Mouse (Mus musculus) limb, embryonic 10.5 days (tissue): Measurements from ENCODE around the gene Otog. TPM values are rescaled to one million over a fixed set of nuclear protein-coding genes. Genes with fewer than 3 reads are reported as not detected.
A peak's percentile ranks its signal among the peaks of the same experiment; 100 is the strongest.

Experiments used
- DNase-seq: peaks from one replicate; pipeline ENCODE4 v3.0.0-alpha.2; 2017; ENCODE audit warnings: low spot score
- H3K27ac ChIP-seq: fragments of 300-500 bp; sonication (generic); 2 replicates; pipeline ENCODE4 v1.5.1; 2016; ENCODE audit warnings: mild to moderate bottlenecking
- H3K27me3 ChIP-seq: fragments of 300-500 bp; sonication (generic); 2 replicates; pipeline ENCODE4 v1.6.1; 2016; ENCODE audit warnings: low read depth, mild to moderate bottlenecking; ENCODE audit not compliant: poor library complexity, severe bottlenecking
- H3K36me3 ChIP-seq: fragments of 300-500 bp; sonication (generic); 2 replicates; pipeline ENCODE4 v1.6.1; 2016; ENCODE audit warnings: mild to moderate bottlenecking, moderate library complexity
- H3K4me1 ChIP-seq: fragments of 300-500 bp; sonication (generic); 2 replicates; pipeline ENCODE4 v1.6.1; 2016
- H3K4me3 ChIP-seq: fragments of 300-500 bp; sonication (generic); 2 replicates; pipeline ENCODE4 v1.5.1; 2016; ENCODE audit warnings: mild to moderate bottlenecking, moderate library complexity
- H3K9me3 ChIP-seq: fragments of 300-500 bp; sonication (generic); replicated peaks from 2 replicates; pipeline ENCODE4 v1.6.1; 2016; ENCODE audit warnings: mild to moderate bottlenecking
- WGBS: fragments of 180-500 bp; shearing (Covaris S2); methylation state at CpG from one replicate; pipeline ENCODE4 v1.1.7; 2016; 5-methylcytosine and 5-hydroxymethylcytosine counted together
- polyA plus RNA-seq: library from polyadenylated mRNA; unstranded; fragments of >200 nt; fragmentation: Nextera tagmentation; extraction: Ambion mirVana; gene quantifications from 2 replicates; pipeline ENCODE4 v1.2.1, GENCODE M21; 2016

Gene Otog
- polyA plus RNA-seq, 1 experiment from 2014 or later, result 0.01 TPM

- Histone ChIP-seq H3K27ac (no peak overlapping the region), H3K4me3 (no peak overlapping the region), H3K27me3 (peaks cover 4% of the 10 kb centered on the region; the same call in 1 of the 2 replicates), H3K4me1 (peaks cover 14% of the 10 kb centered on the region), H3K36me3 (no peaks in the 10 kb centered on the region), H3K9me3 (no peaks in the 10 kb centered on the region)
- WGBS, result 84% methylated on average over 9 of the region's 9 CpGs
- no peak for DNase-seq
Observed at GRCm38 (mm10) chr7:46341471-46341870, 100.7 kb downstream of the Otog start.

- Histone ChIP-seq H3K4me3 (no peak overlapping the region), H3K27me3 (peaks cover 48% of the 10 kb centered on the region), H3K9me3 (no peaks in the 10 kb centered on the region), H3K36me3 (no peaks in the 10 kb centered on the region), H3K27ac (no peak overlapping the region), H3K4me1 (peaks cover 8% of the 10 kb centered on the region)
- WGBS, result 53% methylated on average over 4 of the region's 4 CpGs
- peak; percentile 43 for DNase-seq
Observed at GRCm38 (mm10) chr7:46347692-46348091, 106.9 kb downstream of the Otog start.

GRCm38 (mm10) chr7:46348813-46349212 is 108.0 kb downstream of the Otog start:
- Histone ChIP-seq H3K36me3 (no peaks in the 10 kb centered on the region), H3K27ac (no peak overlapping the region), H3K9me3 (no peaks in the 10 kb centered on the region), H3K27me3 (peaks cover 48% of the 10 kb centered on the region), H3K4me3 (peak overlapping the region; percentile 25; the same call in 1 of the 2 replicates), H3K4me1 (peaks cover 8% of the 10 kb centered on the region)
- peak; percentile 32 for DNase-seq
- WGBS, result 5% methylated on average over 24 of the region's 36 CpGs

- Histone ChIP-seq H3K9me3 (no peaks in the 10 kb centered on the region), H3K27ac (no peak overlapping the region), H3K36me3 (no peaks in the 10 kb centered on the region), H3K4me1 (peaks cover 8% of the 10 kb centered on the region), H3K27me3 (peaks cover 48% of the 10 kb centered on the region), H3K4me3 (no peak overlapping the region)
- WGBS, result 61% methylated on average over 9 of the region's 9 CpGs
- no peak for DNase-seq
Observed at GRCm38 (mm10) chr7:46350119-46350702, 109.4 kb downstream of the Otog start.

GRCm38 (mm10) chr7:46352748-46353147 is 112.0 kb downstream of the Otog start:
- Histone ChIP-seq H3K4me3 (no peak overlapping the region), H3K27ac (no peak overlapping the region), H3K27me3 (peaks cover 34% of the 10 kb centered on the region), H3K9me3 (no peaks in the 10 kb centered on the region), H3K36me3 (no peaks in the 10 kb centered on the region), H3K4me1 (peaks cover 8% of the 10 kb centered on the region)
- WGBS, result 62% methylated on average over 2 of the region's 2 CpGs
- no peak for DNase-seq

GRCm38 (mm10) chr7:46353216-46353615 is 112.4 kb downstream of the Otog start:
- no peaks in the 10 kb centered on the region for H3K9me3 ChIP-seq
- H3K27me3 ChIP-seq, result peaks cover 30% of the 10 kb centered on the region
- 61% methylated on average over 8 of the region's 8 CpGs for WGBS
- no peak overlapping the region for H3K27ac ChIP-seq
- peaks cover 8% of the 10 kb centered on the region for H3K4me1 ChIP-seq
- H3K4me3 ChIP-seq, result no peak overlapping the region
- no peaks in the 10 kb centered on the region for H3K36me3 ChIP-seq
- DNase-seq, result no peak

- no peak for DNase-seq
- Histone ChIP-seq H3K36me3 (no peaks in the 10 kb centered on the region), H3K4me1 (peaks cover 3% of the 10 kb centered on the region), H3K4me3 (no peak overlapping the region), H3K27me3 (peaks cover 23% of the 10 kb centered on the region), H3K27ac (no peak overlapping the region), H3K9me3 (no peaks in the 10 kb centered on the region)
- 70% methylated on average over 4 of the region's 4 CpGs for WGBS
Observed at GRCm38 (mm10) chr7:46353875-46354274, 113.1 kb downstream of the Otog start.

Other genes with a start within 250 kb of the Otog start
- 0.10 and 0.20 TPM in 2 replicates for gene Abcc6, start 210.7 kb upstream of the Otog start, polyA plus RNA-seq
- 27.0 and 29.6 TPM in 2 replicates for gene Nomo1, start 207.3 kb upstream of the Otog start, polyA plus RNA-seq
- gene Kcnj11, start 140.2 kb upstream of the Otog start, polyA plus RNA-seq, result 0.06 and 0.13 TPM in 2 replicates
- gene Abcc8, start 61.0 kb upstream of the Otog start, polyA plus RNA-seq, result 0.40 and 0.74 TPM in 2 replicates
- gene Ush1c, start 2.5 kb upstream of the Otog start, polyA plus RNA-seq, result 5.2 and 5.9 TPM in 2 replicates
- gene Myod1, start 135.5 kb downstream of the Otog start, polyA plus RNA-seq, result 1.3 and 13.8 TPM in 2 replicates
- 0.03 TPM in 1 of 2 replicates, not detected in the other for gene Kcnc1, start 155.5 kb downstream of the Otog start, polyA plus RNA-seq